Comparison of ENCODE assay signal across 28 mouse cellular contexts in the genomic region with DNA sequence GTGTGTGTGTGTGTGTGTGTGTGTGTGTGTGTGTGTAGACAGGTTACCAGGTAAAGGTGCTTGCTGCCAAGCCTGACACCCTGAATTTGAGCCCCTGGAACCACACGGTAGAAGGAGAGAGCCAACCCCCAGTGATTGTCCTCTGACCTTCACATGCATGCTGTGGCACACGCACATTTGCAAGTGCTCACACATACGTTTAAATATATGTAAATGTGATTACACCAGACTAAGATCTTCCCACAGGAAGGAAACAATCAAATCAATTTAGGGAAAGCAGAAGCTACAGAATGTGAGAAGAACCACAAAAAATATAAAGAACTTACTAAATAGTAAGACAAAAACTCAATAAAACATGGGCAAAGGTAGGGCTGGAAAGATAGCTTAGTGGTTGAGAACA. TPM values are rescaled to one million over a fixed set of nuclear protein-coding genes. Genes with fewer than 3 reads are reported as not detected.
"Had no signal": no experiment of that assay in that cellular context is flagged by ENCODE, and none has a peak within 500 bp of the region (broad histone marks: within the 10 kb centered on the region; RNA-seq: fewer than 3 reads in every experiment).

No protein-coding gene starts in this region.

- DNase-seq: kidney, adult 2 months; kidney, postnatal 25 days; layer of hippocampus, adult 9-11 months; left cerebral cortex, postnatal 4 days; liver, postnatal 0 days; lung, postnatal 10 days; lung, postnatal 36 days; retina, postnatal 1 day; right cerebral cortex, postnatal 25 days; thymus, adult 18-20 months; thymus, postnatal 36 days had no signal

- H3K4me3 ChIP-seq: layer of hippocampus, adult 2 months; limb, embryonic 12.5 days; limb, embryonic 15.5 days; lung, embryonic 15.5 days; midbrain, embryonic 12.5 days; midbrain, embryonic 15.5 days; neural tube, embryonic 13.5 days had no signal

- H3K27me3 ChIP-seq: limb, embryonic 12.5 days; limb, embryonic 15.5 days; lung, embryonic 15.5 days; midbrain, embryonic 15.5 days; neural tube, embryonic 13.5 days had no signal

- H3K36me3 ChIP-seq: limb, embryonic 12.5 days; limb, embryonic 15.5 days; lung, embryonic 15.5 days; midbrain, embryonic 12.5 days; midbrain, embryonic 15.5 days; neural tube, embryonic 13.5 days had no signal

- H3K27ac ChIP-seq: kidney, postnatal 0 days; layer of hippocampus, adult 2 months; limb, embryonic 12.5 days; limb, embryonic 15.5 days; liver, embryonic 14.5 days; lung, embryonic 15.5 days; midbrain, embryonic 12.5 days; midbrain, embryonic 15.5 days; neural tube, embryonic 13.5 days had no signal

- ATAC-seq: intestine, postnatal 0 days; liver, postnatal 0 days; midbrain, embryonic 15.5 days had no signal

- H3K4me1 ChIP-seq: limb, embryonic 12.5 days; limb, embryonic 15.5 days; lung, embryonic 15.5 days; midbrain, embryonic 12.5 days; midbrain, embryonic 15.5 days; neural tube, embryonic 13.5 days had no signal

RNA-seq across cellular contexts. Expression of a gene that starts 5.9 kb away (rescaled TPM):
- total RNA-seq: layer of hippocampus, adult 2 months; layer of hippocampus, postnatal 25 days; left cerebral cortex, adult 18-20 months; left cerebral cortex, postnatal 10 days; left cerebral cortex, postnatal 4 days; neutrophil, adult 5-6 weeks had no signal
- polyA plus RNA-seq: intestine, postnatal 0 days; large intestine, adult 2 months; limb, embryonic 12.5 days; limb, embryonic 15.5 days; lung, embryonic 15.5 days; midbrain, embryonic 12.5 days; midbrain, embryonic 15.5 days; neural tube, embryonic 13.5 days; urinary bladder, adult 2 months had no signal

RNA-seq across cellular contexts. Expression of a gene that starts 17.6 kb away (rescaled TPM):
- total RNA-seq: layer of hippocampus, adult 2 months; layer of hippocampus, postnatal 25 days; left cerebral cortex, adult 18-20 months; left cerebral cortex, postnatal 10 days; left cerebral cortex, postnatal 4 days; neutrophil, adult 5-6 weeks had no signal
- polyA plus RNA-seq: midbrain, embryonic 12.5 days; midbrain, embryonic 15.5 days; neural tube, embryonic 13.5 days; testis, adult 2 months; urinary bladder, adult 2 months had no signal
